ENCODE assay signal across 9 mouse cellular contexts in genomic region chr12:86091601-86092132, GRCm38 (mm10). TPM values are rescaled to one million over a fixed set of nuclear protein-coding genes. Genes with fewer than 3 reads are reported as not detected.
DNase-seq lines count a peak whose midpoint lies in the region; ATAC-seq lines count a peak whose summit lies in the region.
"Had no signal": no experiment of that assay in that cellular context is flagged by ENCODE, and none has a peak within 500 bp of the region (broad histone marks: within the 10 kb centered on the region; RNA-seq: fewer than 3 reads in every experiment).

No protein-coding gene starts in this region.

- intact Hi-C loops in heart, postnatal 25 days (cut with DNase I): no loop called here

- no peak overlapping the region for H3K4me2 ChIP-seq in forebrain, embryonic 12.5 days
- peak overlapping the region; percentile 22; the same call in 1 of the 2 replicates for H3K4me2 ChIP-seq in lung, embryonic 16.5 days (ENCODE audit: low read depth, low read length)

- no peak for ATAC-seq in forebrain, embryonic 12.5 days (ENCODE audit: low FRiP score)
- ATAC-seq in lung, embryonic 16.5 days (ENCODE audit: low read depth): peak; percentile 87
- ATAC-seq in inflammation-experienced regulatory T-cells, adult 6 months: no peak

- no peak overlapping the region for H3K4me3 ChIP-seq in forebrain, embryonic 10.5 days
- H3K4me3 ChIP-seq in forebrain, embryonic 12.5 days (replicated peaks): no peak overlapping the region
- H3K4me3 ChIP-seq in lung, embryonic 16.5 days (ENCODE audit: low read length): no peak overlapping the region

- no peaks in the 10 kb centered on the region for H3K27me3 ChIP-seq in forebrain, embryonic 10.5 days (ENCODE audit: poor library complexity, severe bottlenecking)
- no peaks in the 10 kb centered on the region for H3K27me3 ChIP-seq in forebrain, embryonic 12.5 days
- H3K27me3 ChIP-seq in lung, embryonic 16.5 days (ENCODE audit: control insufficient read depth, insufficient read depth, low read depth, low read length): no peaks in the 10 kb centered on the region

- H3K4me1 ChIP-seq in forebrain, embryonic 10.5 days: peaks cover 21% of the 10 kb centered on the region
- peaks cover 16% of the 10 kb centered on the region for H3K4me1 ChIP-seq in forebrain, embryonic 12.5 days
- no peaks in the 10 kb centered on the region for H3K4me1 ChIP-seq in lung, embryonic 16.5 days (replicated peaks; ENCODE audit: control insufficient read depth, insufficient read depth, low read length)

- H3K9me3 ChIP-seq in forebrain, embryonic 10.5 days: no peaks in the 10 kb centered on the region
- no peaks in the 10 kb centered on the region for H3K9me3 ChIP-seq in forebrain, embryonic 12.5 days
- no peaks in the 10 kb centered on the region for H3K9me3 ChIP-seq in lung, embryonic 16.5 days (ENCODE audit: control insufficient read depth, low read length)

- peak overlapping the region; percentile 4; the same call in 1 of the 2 replicates for H3K27ac ChIP-seq in forebrain, embryonic 10.5 days
- no peak overlapping the region for H3K27ac ChIP-seq in forebrain, embryonic 12.5 days
- peak overlapping the region; percentile 67 for H3K27ac ChIP-seq in lung, embryonic 16.5 days (ENCODE audit: low read length)
- H3K27ac ChIP-seq: macrophage had no signal

- H3K9ac ChIP-seq in forebrain, embryonic 12.5 days: no peak overlapping the region
- H3K9ac ChIP-seq in lung, embryonic 16.5 days (ENCODE audit: low read length): no peak overlapping the region; the same call in 1 of the 2 replicates

- WGBS in forebrain, embryonic 10.5 days: 32% methylated on average over 18 of the region's 18 CpGs
- 33% methylated on average over 18 of the region's 18 CpGs for WGBS in forebrain, embryonic 12.5 days
- 44% methylated on average over 18 of the region's 18 CpGs for WGBS in lung, embryonic 16.5 days

- H3K36me3 ChIP-seq in forebrain, embryonic 10.5 days (replicated peaks): peaks cover 33% of the 10 kb centered on the region
- H3K36me3 ChIP-seq in forebrain, embryonic 12.5 days (replicated peaks): peaks cover 4% of the 10 kb centered on the region
- peaks cover 4% of the 10 kb centered on the region for H3K36me3 ChIP-seq in lung, embryonic 16.5 days (ENCODE audit: control insufficient read depth, insufficient read depth, low read length)

- DNase-seq in forebrain, embryonic 10.5 days (ENCODE audit: extremely low spot score, low spot score): peak; percentile 30
- peak; percentile 33 for DNase-seq in embryo, embryonic 10.5 days (ENCODE audit: low spot score)
- DNase-seq in heart, postnatal 25 days (ENCODE audit: low spot score): peak; percentile 49
- no peak for DNase-seq in T-cell, adult 2 months (ENCODE audit: low spot score)
- DNase-seq in right cerebral cortex, postnatal 25 days: no peak

RNA-seq across cellular contexts. Expression of gene Ift43, which starts 9.3 kb away (rescaled TPM):
- 73.7 and 77.5 TPM in 2 replicates for polyA plus RNA-seq in forebrain, embryonic 10.5 days (2016; fragmentation: Nextera tagmentation; extraction: Ambion mirVana)
- 91.9 and 94.3 TPM in 2 replicates for polyA plus RNA-seq in forebrain, embryonic 12.5 days (2016; fragmentation: Nextera tagmentation; extraction: Ambion mirVana)
- total RNA-seq in heart, postnatal 25 days (2021): 10 to 100 TPM; 23.0 to 24.5 TPM
- 103 and 106 TPM in 2 replicates for polyA plus RNA-seq in lung, embryonic 16.5 days (2015; fragmentation: Nextera tagmentation; extraction: Ambion mirVana)
- polyA plus RNA-seq in inflammation-experienced regulatory T-cells, adult 6 months (2017; shearing (Covaris generic)): 1 to 10 TPM; 5.0 to 7.1 (median 6.8) TPM

RNA-seq across cellular contexts. Expression of gene Tgfb3, which starts 12.8 kb away (rescaled TPM):
- polyA plus RNA-seq in forebrain, embryonic 10.5 days (2016; fragmentation: Nextera tagmentation; extraction: Ambion mirVana): 5.7 and 6.1 TPM in 2 replicates
- 8.5 and 9.7 TPM in 2 replicates for polyA plus RNA-seq in forebrain, embryonic 12.5 days (2016; fragmentation: Nextera tagmentation; extraction: Ambion mirVana)
- 10 to 100 TPM; 14.8 to 16.5 TPM for total RNA-seq in heart, postnatal 25 days (2021)
- polyA plus RNA-seq in lung, embryonic 16.5 days (2015; fragmentation: Nextera tagmentation; extraction: Ambion mirVana): 43.2 and 50.3 TPM in 2 replicates
- 1 to 10 TPM in 1 of 3 experiments, under 1 TPM in 2; 0.38 to 3.5 (median 0.62) TPM for polyA plus RNA-seq in inflammation-experienced regulatory T-cells, adult 6 months (2017; shearing (Covaris generic))

Comparison
In these comparisons a context has a peak if more than half of its experiments do, and no peak if none do; other contexts are left out.
1. DNase-seq: peak in forebrain, embryonic 10.5 days (single experiment), embryo, embryonic 10.5 days (single experiment) and heart, postnatal 25 days (single experiment); none in T-cell, adult 2 months (single experiment) and right cerebral cortex, postnatal 25 days (single experiment).